Mouse (Mus musculus): ENCODE results near the gene Ralgps2. TPM values are rescaled to one million over a fixed set of nuclear protein-coding genes. Genes with fewer than 3 reads are reported as not detected.
A peak's percentile ranks its signal among the peaks of the same experiment; 100 is the strongest.

Ralgps2 gene
- total and polyA plus RNA-seq, 2 experiments from 2014 or later = 68.8 to 70.4 TPM

DNA sequence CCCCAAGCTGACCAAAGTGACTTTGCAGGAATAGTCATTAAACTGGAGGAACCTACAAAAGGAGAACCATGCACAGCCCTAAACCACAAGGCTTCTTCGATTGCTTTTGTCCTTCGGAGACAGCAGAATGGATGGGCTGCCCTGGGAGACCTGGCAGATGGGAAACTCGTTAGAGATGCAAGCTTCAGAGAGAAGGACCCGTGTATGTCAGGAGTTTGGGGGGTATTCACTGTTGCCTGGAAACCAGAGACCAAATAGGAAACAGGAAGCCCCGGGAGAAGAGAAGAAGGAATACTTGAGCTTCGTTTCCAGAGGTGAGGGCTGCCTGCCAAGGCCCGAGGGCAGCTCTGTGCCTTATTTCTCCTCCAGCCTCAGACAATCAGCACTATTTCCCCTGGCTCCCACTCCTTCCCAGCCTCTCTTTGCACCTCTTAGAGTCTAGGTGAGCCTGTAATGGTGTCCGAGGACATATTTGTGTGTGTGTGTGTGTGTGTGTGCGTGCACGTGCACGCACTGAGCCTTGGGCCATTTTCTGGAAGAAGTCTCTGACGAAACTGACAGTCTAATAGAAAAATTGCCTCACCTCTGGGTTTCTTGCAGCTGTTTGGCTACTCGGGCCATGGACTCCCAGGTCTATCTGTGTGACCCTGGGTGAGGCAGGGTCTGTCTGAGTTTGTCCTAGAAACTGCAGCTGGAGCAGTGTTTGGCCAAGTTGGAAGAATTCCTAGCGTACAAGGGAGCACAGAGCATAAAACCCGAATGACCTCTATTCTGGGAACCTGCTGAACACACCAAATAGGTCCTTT lies 184.6 kb downstream of the Ralgps2 start:
- 33% methylated on average over 15 of the region's 15 CpGs for WGBS
- H3K9me3 ChIP-seq (ENCODE audit: low read length) = no peaks in the 10 kb centered on the region
- no peaks in the 10 kb centered on the region for H3K36me3 ChIP-seq (ENCODE audit: insufficient read depth, low read length)
- no peak overlapping the region for H3K4me3 ChIP-seq (ENCODE audit: low read depth, low read length)
- H3K27me3 ChIP-seq (ENCODE audit: insufficient read depth, low read length) = no peaks in the 10 kb centered on the region
- ATAC-seq (ENCODE audit: low FRiP score) (peak; percentile 72), DNase-seq (ENCODE audit: low spot score) (peak; percentile 82)
- H3K4me2 ChIP-seq (ENCODE audit: low read depth, low read length, poor library complexity, severe bottlenecking) = no peak overlapping the region
- H3K4me1 ChIP-seq (ENCODE audit: insufficient read depth, low read length) = peaks cover 9% of the 10 kb centered on the region
- no peak for TF ChIP-seq CTCF (IDR thresholded peaks at IDR 0.05)
- H3K9ac ChIP-seq (replicated peaks; ENCODE audit: low read length, poor library complexity, severe bottlenecking) = no peak overlapping the region
- peak overlapping the region; percentile 43; the same call in 1 of the 2 replicates for H3K27ac ChIP-seq (ENCODE audit: low read depth, low read length)

Other genes with a start within 250 kb of the Ralgps2 start
- gene Fam20b, start 220.5 kb downstream of the Ralgps2 start, total RNA-seq (2014; rRNA removed) = 69.9 and 74.3 TPM in 2 replicates
- 30.0 and 32.3 TPM in 2 replicates for gene Fam20b, start 220.5 kb downstream of the Ralgps2 start, polyA plus RNA-seq (2015; fragmentation: Nextera tagmentation; extraction: Ambion mirVana)
- gene Angptl1, start 101.1 kb downstream of the Ralgps2 start, total RNA-seq (2014; rRNA removed) = 0.47 TPM in 1 of 2 replicates, not detected in the other
- 0.25 and 0.27 TPM in 2 replicates for gene Angptl1, start 101.1 kb downstream of the Ralgps2 start, polyA plus RNA-seq (2015; fragmentation: Nextera tagmentation; extraction: Ambion mirVana)
- gene Tex35, start 169.1 kb upstream of the Ralgps2 start, total RNA-seq (2014; rRNA removed) = not detected in 2 replicates
- not detected in 2 replicates for gene Tex35, start 169.1 kb upstream of the Ralgps2 start, polyA plus RNA-seq (2015; fragmentation: Nextera tagmentation; extraction: Ambion mirVana)

Measured in midbrain, postnatal 0 days (tissue).